Mouse (Mus musculus) neural tube, embryonic 14.5 days (tissue): ENCODE results near the gene Pnpla2. TPM values are rescaled to one million over a fixed set of nuclear protein-coding genes. Genes with fewer than 3 reads are reported as not detected.

Source experiments
- ATAC-seq: fragments of 200-750 bp; cut with Nextera tagmentation; 2 replicates; pipeline ENCODE4 v1.8.0; 2017; ENCODE audit warnings: low read depth, mild to moderate bottlenecking, moderate TSS enrichment, moderate library complexity
- H3K27ac ChIP-seq: fragments of 300-500 bp; sonication (generic); 2 replicates; pipeline ENCODE4 v1.5.1; 2014; ENCODE audit warnings: low read depth, mild to moderate bottlenecking, control low read depth, low read length, moderate library complexity, mixed read lengths
- H3K27me3 ChIP-seq: fragments of 300-500 bp; sonication (generic); 2 replicates; pipeline ENCODE4 v1.6.1; 2014; ENCODE audit warnings: low read length; ENCODE audit not compliant: control insufficient read depth, insufficient read depth
- H3K36me3 ChIP-seq: fragments of 300-500 bp; sonication (generic); 2 replicates; pipeline ENCODE4 v1.6.1; 2014; ENCODE audit warnings: low read length, mixed read lengths; ENCODE audit not compliant: control insufficient read depth, insufficient read depth
- H3K4me1 ChIP-seq: fragments of 300-500 bp; sonication (generic); 2 replicates; pipeline ENCODE4 v1.6.1; 2014; ENCODE audit warnings: low read length; ENCODE audit not compliant: control insufficient read depth, insufficient read depth
- H3K4me2 ChIP-seq: fragments of 300-500 bp; sonication (generic); 2 replicates; pipeline ENCODE4 v1.6.1; 2014; ENCODE audit warnings: mild to moderate bottlenecking, low read depth, low read length, control low read depth
- H3K4me3 ChIP-seq: fragments of 300-500 bp; sonication (generic); 2 replicates; pipeline ENCODE4 v1.5.1; 2014; ENCODE audit warnings: low read depth, low read length, control low read depth, mixed read lengths
- H3K9ac ChIP-seq: fragments of 300-500 bp; sonication (generic); replicated peaks from 2 replicates; pipeline ENCODE4 v1.6.1; 2014; ENCODE audit warnings: low read depth, mild to moderate bottlenecking, control low read depth, low read length, mixed read lengths
- H3K9me3 ChIP-seq: fragments of 300-500 bp; sonication (generic); 2 replicates; pipeline ENCODE4 v1.6.1; 2016; ENCODE audit warnings: low read length; ENCODE audit not compliant: control insufficient read depth
- WGBS: fragments of 180-500 bp; shearing (Covaris S2); extraction: QIAGEN DNeasy Blood & Tissue Kit; methylation state at CpG from one replicate; pipeline ENCODE4 v1.1.7; 2014; 5-methylcytosine and 5-hydroxymethylcytosine counted together
- polyA plus RNA-seq: library from polyadenylated mRNA; unstranded; fragments of >200 nt; fragmentation: Nextera tagmentation; extraction: Ambion mirVana; gene quantifications from 2 replicates; pipeline ENCODE4 v1.2.1, GENCODE M21; 2014

Pnpla2 gene
- polyA plus RNA-seq, 1 experiment from 2014 or later = 14.0 TPM

GRCm38 (mm10) chr7:141455610-141456314 is 764 bp downstream of the Pnpla2 start:
- peak overlapping the region; percentile 49 for H3K4me3 ChIP-seq
- H3K36me3 ChIP-seq = peaks cover 16% of the 10 kb centered on the region; the same call in 1 of the 2 replicates
- H3K9me3 ChIP-seq = no peaks in the 10 kb centered on the region
- H3K27ac ChIP-seq = peak overlapping the region; percentile 10; the same call in 1 of the 2 replicates
- peak overlapping the region; percentile 71 for H3K4me2 ChIP-seq
- H3K9ac ChIP-seq = peak overlapping the region; percentile 55
- H3K27me3 ChIP-seq = peaks cover 13% of the 10 kb centered on the region
- peaks cover 10% of the 10 kb centered on the region for H3K4me1 ChIP-seq
- WGBS = 1% methylated on average over 23 of the region's 23 CpGs
- peak; percentile 41 for ATAC-seq

- Histone ChIP-seq H3K9ac (no peak overlapping the region), H3K4me1 (peaks cover 11% of the 10 kb centered on the region), H3K9me3 (no peaks in the 10 kb centered on the region), H3K36me3 (peaks cover 9% of the 10 kb centered on the region; the same call in 1 of the 2 replicates), H3K27me3 (peaks cover 18% of the 10 kb centered on the region), H3K27ac (no peak overlapping the region), H3K4me2 (no peak overlapping the region), H3K4me3 (no peak overlapping the region)
- no peak for ATAC-seq
- WGBS = 92% methylated on average over 6 of the region's 6 CpGs
These were observed 1.7 kb downstream of the Pnpla2 start for GRCm38 (mm10) chr7:141456739-141457138.

GRCm38 (mm10) chr7:141457236-141457635 is 2.2 kb downstream of the Pnpla2 start:
- no peak for ATAC-seq
- no peak overlapping the region for H3K27ac ChIP-seq
- no peaks in the 10 kb centered on the region for H3K9me3 ChIP-seq
- WGBS = 93% methylated on average over 14 of the region's 14 CpGs
- H3K9ac ChIP-seq = no peak overlapping the region
- H3K4me2 ChIP-seq = no peak overlapping the region
- peaks cover 13% of the 10 kb centered on the region for H3K4me1 ChIP-seq
- no peak overlapping the region for H3K4me3 ChIP-seq
- H3K27me3 ChIP-seq = peaks cover 22% of the 10 kb centered on the region
- H3K36me3 ChIP-seq = peaks cover 8% of the 10 kb centered on the region; the same call in 1 of the 2 replicates

- Histone ChIP-seq H3K36me3 (peaks cover 8% of the 10 kb centered on the region; the same call in 1 of the 2 replicates), H3K4me1 (peaks cover 13% of the 10 kb centered on the region), H3K9ac (no peak overlapping the region), H3K4me3 (no peak overlapping the region), H3K9me3 (no peaks in the 10 kb centered on the region), H3K27me3 (peaks cover 26% of the 10 kb centered on the region), H3K27ac (no peak overlapping the region), H3K4me2 (no peak overlapping the region)
- 73% methylated on average over 15 of the region's 15 CpGs for WGBS
- no peak for ATAC-seq
These were observed 3.1 kb downstream of the Pnpla2 start for GRCm38 (mm10) chr7:141457986-141458660.

GRCm38 (mm10) chr7:141458661-141459060 is 3.7 kb downstream of the Pnpla2 start:
- H3K27me3 ChIP-seq = peaks cover 32% of the 10 kb centered on the region
- peaks cover 13% of the 10 kb centered on the region for H3K4me1 ChIP-seq
- H3K4me2 ChIP-seq = no peak overlapping the region
- H3K4me3 ChIP-seq = no peak overlapping the region
- H3K9me3 ChIP-seq = no peaks in the 10 kb centered on the region
- peaks cover 8% of the 10 kb centered on the region; the same call in 1 of the 2 replicates for H3K36me3 ChIP-seq
- 91% methylated on average over 11 of the region's 11 CpGs for WGBS
- H3K27ac ChIP-seq = no peak overlapping the region
- ATAC-seq = no peak
- H3K9ac ChIP-seq = no peak overlapping the region

GRCm38 (mm10) chr7:141459301-141459711 is 4.3 kb downstream of the Pnpla2 start:
- H3K9ac ChIP-seq = no peak overlapping the region
- H3K4me1 ChIP-seq = peaks cover 13% of the 10 kb centered on the region
- H3K4me3 ChIP-seq = no peak overlapping the region
- H3K27ac ChIP-seq = no peak overlapping the region
- no peak overlapping the region for H3K4me2 ChIP-seq
- peaks cover 38% of the 10 kb centered on the region for H3K27me3 ChIP-seq
- 90% methylated on average over 17 of the region's 17 CpGs for WGBS
- no peaks in the 10 kb centered on the region for H3K9me3 ChIP-seq
- H3K36me3 ChIP-seq = peaks cover 8% of the 10 kb centered on the region; the same call in 1 of the 2 replicates
- ATAC-seq = no peak

GRCm38 (mm10) chr7:141460001-141460390 is 5.0 kb downstream of the Pnpla2 start:
- Histone ChIP-seq H3K4me2 (no peak overlapping the region), H3K27me3 (peaks cover 45% of the 10 kb centered on the region), H3K9ac (no peak overlapping the region), H3K4me1 (peaks cover 14% of the 10 kb centered on the region), H3K36me3 (peaks cover 8% of the 10 kb centered on the region; the same call in 1 of the 2 replicates), H3K4me3 (no peak overlapping the region), H3K27ac (no peak overlapping the region), H3K9me3 (no peaks in the 10 kb centered on the region)
- 82% methylated on average over 5 of the region's 5 CpGs for WGBS
- no peak for ATAC-seq

- peaks cover 49% of the 10 kb centered on the region for H3K27me3 ChIP-seq
- peak within 1 kb of the TSS; percentile 54 for H3K4me2 ChIP-seq
- peaks cover 8% of the 10 kb centered on the region; the same call in 1 of the 2 replicates for H3K36me3 ChIP-seq
- WGBS = 81% methylated on average over 15 of the region's 15 CpGs
- H3K9me3 ChIP-seq = no peaks in the 10 kb centered on the region
- H3K4me1 ChIP-seq = peaks cover 14% of the 10 kb centered on the region
- peak within 1 kb of the TSS; percentile 45 for H3K9ac ChIP-seq
- ATAC-seq = no peak
- H3K27ac ChIP-seq = no peak within 1 kb of the TSS
- peak within 1 kb of the TSS; percentile 18 for H3K4me3 ChIP-seq
These were observed 5.6 kb downstream of the Pnpla2 start, which contains the start of gene Cracr2b for GRCm38 (mm10) chr7:141460391-141461113. Gene Cracr2b (plus strand): TSS chr7:141461094.
